Mouse (Mus musculus) CH12.LX (cell line): ENCODE measurements around the gene Tspear. TPM values are rescaled to one million over a fixed set of nuclear protein-coding genes. Genes with fewer than 3 reads are reported as not detected.

Source experiments
- DNase-seq: peaks from one replicate; pipeline ENCODE4 v3.0.0-alpha.2; 2013; ENCODE audit errors: extremely low read depth
- H3K27ac ChIP-seq: 2 replicates; pipeline ENCODE4 v1.5.1; 2012; ENCODE audit warnings: low read depth, mild to moderate bottlenecking, control low read depth, moderate library complexity; ENCODE audit not compliant: insufficient read depth
- H3K27me3 ChIP-seq: replicated peaks from 2 replicates; pipeline ENCODE3; 2012; ENCODE audit warnings: inconsistent platforms
- H3K36me3 ChIP-seq, 2 experiments: replicated peaks in 1 of 2; 2 replicates each; pipeline versions ENCODE3 to v1.6.1; 2012; ENCODE audit warnings: inconsistent platforms in 1 of 2, low read length in 1 of 2, mild to moderate bottlenecking in 1 of 2, mixed read lengths in 1 of 2, moderate library complexity in 1 of 2; ENCODE audit not compliant: control insufficient read depth in 1 of 2, insufficient read depth in 1 of 2
- H3K4me1 ChIP-seq, 2 experiments: 2 replicates each; pipeline ENCODE4 v1.6.1; 2012; ENCODE audit warnings: inconsistent platforms in 1 of 2, moderate library complexity in 1 of 2; ENCODE audit not compliant: insufficient read depth in 2 of 2, control insufficient read depth in 1 of 2
- H3K4me2 ChIP-seq: 2 replicates; pipeline ENCODE4 v1.6.1; 2012; ENCODE audit warnings: low read depth, mild to moderate bottlenecking, control low read depth; ENCODE audit not compliant: poor library complexity, insufficient read depth, severe bottlenecking
- H3K4me3 ChIP-seq, 3 experiments: fragments of 150-350 bp in 1 of 3; sonication (generic) in 1 of 3; replicated peaks in 1 of 3; 2 replicates each; pipeline versions ENCODE3 to v1.5.1; 2011 to 2012; ENCODE audit warnings: low read depth in 2 of 3, low read length in 2 of 3, mild to moderate bottlenecking in 2 of 3, moderate library complexity in 2 of 3, control low read depth in 1 of 3, improper control_type of control experiment in 1 of 3, inconsistent platforms in 1 of 3, mixed read lengths in 1 of 3; ENCODE audit not compliant: poor library complexity in 1 of 3
- H3K79me2 ChIP-seq: replicated peaks from 2 replicates; pipeline ENCODE4 v1.6.1; 2012; ENCODE audit warnings: mild to moderate bottlenecking, moderate library complexity; ENCODE audit not compliant: control insufficient read depth, poor library complexity, insufficient read depth, severe bottlenecking; ENCODE audit errors: extremely low read depth
- H3K9ac ChIP-seq: 2 replicates; pipeline ENCODE4 v1.6.1; 2012; ENCODE audit warnings: low read depth, mild to moderate bottlenecking, control low read depth, moderate library complexity; ENCODE audit not compliant: insufficient read depth
- H3K9me3 ChIP-seq: replicated peaks from 2 replicates; pipeline ENCODE3; 2012; ENCODE audit warnings: low read length, inconsistent platforms, mixed read lengths
- CTCF ChIP-seq, 2 experiments: IDR thresholded peaks in 1 of 2; conservative IDR thresholded peaks in 1 of 2; 2 replicates each; pipeline ENCODE4 v1.5.1; 2011 to 2012; ENCODE audit warnings: low read depth in 2 of 2, low read length in 2 of 2, improper control_type of control experiment in 1 of 2, inconsistent platforms in 1 of 2, mild to moderate bottlenecking in 1 of 2, moderate library complexity in 1 of 2
- E2F4 ChIP-seq: IDR thresholded peaks from 2 replicates; pipeline ENCODE4 v1.6.1; 2011; ENCODE audit warnings: low read depth, low read length, improper control_type of control experiment; ENCODE audit not compliant: insufficient replicate concordance
- EP300 ChIP-seq: IDR thresholded peaks from 2 replicates; pipeline ENCODE4 v1.6.1; 2011; ENCODE audit warnings: low read length, improper control_type of control experiment
- GABPA ChIP-seq: IDR thresholded peaks from 2 replicates; pipeline ENCODE4 v1.6.1; 2012; ENCODE audit warnings: low read depth, low read length, improper control_type of control experiment, inconsistent platforms; ENCODE audit not compliant: insufficient replicate concordance
- JUND ChIP-seq: conservative IDR thresholded peaks from 2 replicates; pipeline ENCODE4 v1.6.1; 2011; ENCODE audit warnings: low read depth, low read length, improper control_type of control experiment
- KAT2A ChIP-seq: IDR thresholded peaks from 2 replicates; pipeline ENCODE4 v1.6.1; 2012; ENCODE audit warnings: low read length, improper control_type of control experiment, inconsistent platforms; ENCODE audit not compliant: insufficient replicate concordance
- MAFK ChIP-seq: IDR thresholded peaks from 2 replicates; pipeline ENCODE4 v1.6.1; 2011; ENCODE audit warnings: low read length, improper control_type of control experiment; ENCODE audit not compliant: insufficient replicate concordance
- MAZ ChIP-seq: IDR thresholded peaks from 2 replicates; pipeline ENCODE4 v1.6.1; 2012; ENCODE audit warnings: low read depth, mild to moderate bottlenecking, inconsistent platforms, low read length, improper control_type of control experiment, moderate library complexity
- MEF2A ChIP-seq: IDR thresholded peaks from 2 replicates; pipeline ENCODE4 v1.6.1; 2014; ENCODE audit warnings: low read depth, mild to moderate bottlenecking, inconsistent platforms, low read length, improper control_type of control experiment, borderline replicate concordance
- MXI1 ChIP-seq: IDR thresholded peaks from 2 replicates; pipeline ENCODE4 v1.6.1; 2011; ENCODE audit warnings: mild to moderate bottlenecking, low read depth, low read length, improper control_type of control experiment
- NELFE ChIP-seq: IDR thresholded peaks from 2 replicates; pipeline ENCODE4 v1.6.1; 2011; ENCODE audit warnings: low read depth, low read length, improper control_type of control experiment
- SMC3 ChIP-seq: IDR thresholded peaks from 2 replicates; pipeline ENCODE4 v1.6.1; 2011; ENCODE audit warnings: low read depth, low read length, improper control_type of control experiment
- UBTF ChIP-seq: IDR thresholded peaks from 2 replicates; pipeline ENCODE4 v1.6.1; 2012; ENCODE audit warnings: low read depth, mild to moderate bottlenecking, inconsistent platforms, low read length, improper control_type of control experiment, moderate library complexity
- USF1 ChIP-seq: IDR thresholded peaks from 2 replicates; pipeline ENCODE4 v1.6.1; 2014; ENCODE audit warnings: low read depth, mild to moderate bottlenecking, inconsistent platforms, low read length, improper control_type of control experiment
- ZC3H11A ChIP-seq: IDR thresholded peaks from 2 replicates; pipeline ENCODE4 v1.6.1; 2012; ENCODE audit warnings: low read depth, mild to moderate bottlenecking, inconsistent platforms, low read length, improper control_type of control experiment
- ZKSCAN1 ChIP-seq: IDR thresholded peaks from 2 replicates; pipeline ENCODE4 v1.6.1; 2012; ENCODE audit warnings: low read depth, inconsistent platforms, low read length, improper control_type of control experiment, borderline replicate concordance
- ZMIZ1 ChIP-seq: IDR thresholded peaks from 2 replicates; pipeline ENCODE4 v1.6.1; 2012; ENCODE audit warnings: low read depth, mild to moderate bottlenecking, inconsistent platforms, low read length, improper control_type of control experiment
- dilution Hi-C: fragments of 300-500 bp; cut with MboI; formaldehyde crosslinking; loops from 2 replicates; pipeline ENCODE4 v1.14.3; 2020; ENCODE audit warnings: low sequenced_read_pairs; ENCODE audit not compliant: extremely low pct_unique_long_range_greater_than_20kb, extremely low pct_ligation_motif_present
- in situ Hi-C: fragments of 300-500 bp; cut with MboI; formaldehyde crosslinking; loops from 3 replicates; pipeline ENCODE4 v1.14.3; 2019; ENCODE audit warnings: low sequenced_read_pairs, low pct_ligation_motif_present, low pct_unique_long_range_greater_than_20kb, mixed read lengths
- polyA plus RNA-seq: library from polyadenylated mRNA; unstranded; fragments of >175 nt; gene quantifications from 2 replicates; pipeline ENCODE4 v1.2.1, GENCODE M21; 2012; ENCODE audit warnings: low read depth; ENCODE audit not compliant: insufficient read length
- total RNA-seq, 2 experiments: library from RNA; depleted of rRNA; stranded (reverse); fragments of 300-350 nt in 1 of 2; fragments of >200 nt in 1 of 2; gene quantifications; 2 replicates each; pipeline ENCODE4 v1.2.3; 2012 to 2014

The Tspear gene
- total and polyA plus RNA-seq, 3 experiments = 0.09 to 0.42 TPM; not detected in 1

DNA sequence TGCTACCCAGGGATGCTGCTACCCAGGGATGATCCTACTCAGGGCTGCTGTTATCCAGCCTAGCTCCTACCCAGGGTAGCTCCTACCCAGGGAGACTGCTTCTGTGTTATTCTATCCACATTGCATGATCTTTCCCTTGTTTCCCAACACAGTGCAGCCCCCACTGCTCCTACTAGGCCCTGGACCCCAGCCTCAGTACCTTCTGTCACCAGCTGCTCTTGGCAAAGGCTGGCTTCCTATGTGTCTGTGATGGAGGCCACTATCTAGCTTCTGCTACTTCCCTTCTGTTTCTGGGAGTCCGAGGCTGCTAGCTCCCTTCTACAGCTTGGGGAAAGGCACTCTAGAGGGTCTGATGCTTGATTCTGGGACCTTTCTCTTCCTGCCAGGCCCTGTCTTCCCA is 38.9 kb upstream of the Tspear start:
- dilution Hi-C loops (no loop called here), in situ Hi-C loops (loop anchor here (25.0 kb wide), 1 partner anchor 240 kb away; no protein-coding TSS in a partner anchor)
- Histone ChIP-seq H3K4me1 (no peaks in the 10 kb centered on the region; a peak in 1 of 4 replicates), H3K9me3 (no peaks in the 10 kb centered on the region), H3K27me3 (no peaks in the 10 kb centered on the region), H3K27ac (no peak overlapping the region), H3K4me3 (no peak overlapping the region), H3K36me3 (peaks cover 39 to 52% of the 10 kb centered on the region in 2 experiments), H3K9ac (no peak overlapping the region), H3K4me2 (no peak overlapping the region), H3K79me2 (no peaks in the 10 kb centered on the region)
- no peak for TF ChIP-seq ZKSCAN1
- no peak for TF ChIP-seq ZC3H11A
- no peak for TF ChIP-seq MEF2A
- TF ChIP-seq EP300 = no peak
- no peak for TF ChIP-seq ZMIZ1
- no peak for TF ChIP-seq MAFK
- TF ChIP-seq JUND = no peak
- no peak for TF ChIP-seq SMC3
- TF ChIP-seq NELFE = no peak
- DNase-seq = no peak

DNA sequence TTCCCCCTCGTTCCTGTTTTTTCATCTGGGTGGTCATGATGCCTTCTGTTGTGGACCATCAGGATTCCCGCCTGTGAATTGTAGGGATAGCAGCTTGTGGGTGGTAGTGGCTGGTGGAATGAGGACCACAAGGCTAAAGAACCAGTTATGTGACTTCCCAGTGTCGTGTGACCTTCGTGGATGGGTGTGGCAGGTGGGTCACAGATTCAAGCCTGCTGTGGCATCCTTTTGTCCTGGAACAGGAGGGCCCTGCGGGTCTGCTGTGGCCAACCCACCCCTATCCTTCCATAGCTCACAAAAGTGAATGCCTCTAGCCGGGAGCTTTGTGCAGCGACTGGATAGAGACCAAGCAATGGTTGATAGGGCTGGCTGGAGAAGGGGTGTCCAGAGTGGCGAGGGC is 38.5 kb upstream of the Tspear start:
- in situ Hi-C loops (loop anchor here (25.0 kb wide), 1 partner anchor 239 kb away; no protein-coding TSS in a partner anchor), dilution Hi-C loops (no loop called here)
- peaks cover 38 to 49% of the 10 kb centered on the region in 2 experiments for H3K36me3 ChIP-seq
- H3K4me1 ChIP-seq = no peaks in the 10 kb centered on the region; a peak in 1 of 4 replicates
- H3K79me2 ChIP-seq = no peaks in the 10 kb centered on the region
- no peak overlapping the region for H3K4me2 ChIP-seq
- TF ChIP-seq GABPA = no peak
- TF ChIP-seq USF1 = no peak
- TF ChIP-seq MAFK = no peak
- TF ChIP-seq JUND = no peak
- TF ChIP-seq NELFE = no peak
- no peak for TF ChIP-seq MXI1
- TF ChIP-seq KAT2A = no peak
- TF ChIP-seq MAZ = no peak
- no peak for TF ChIP-seq E2F4
- TF ChIP-seq CTCF (conservative IDR thresholded peaks at IDR 0.05 in 1 of 2, IDR thresholded peaks at IDR 0.05 in 1 of 2; ENCODE audit: low read depth in 2 of 2, low read length in 2 of 2) = no peak
- TF ChIP-seq UBTF = no peak
- H3K4me3 ChIP-seq = no peak overlapping the region
- no peaks in the 10 kb centered on the region for H3K27me3 ChIP-seq
- H3K9ac ChIP-seq = no peak overlapping the region
- DNase-seq = no peak
- H3K27ac ChIP-seq = no peak overlapping the region
- no peaks in the 10 kb centered on the region for H3K9me3 ChIP-seq
